Mouse (Mus musculus) monocyte, adult 2 months (primary cell): ENCODE results near the gene Tnfrsf21.

Experiments used
- DNase-seq, 2 experiments: peaks; one replicate each; pipeline ENCODE4 v3.0.0; 2022; ENCODE audit warnings: low spot score in 2 of 2, low read depth in 1 of 2

Gene Tnfrsf21

GRCm38 (mm10) chr17:43128908-43129533 lies 112.7 kb downstream of the Tnfrsf21 start:
- DNase-seq = no peak

- DNase-seq = no peak
Measured at GRCm38 (mm10) chr17:43130115-43130869, 113.9 kb downstream of the Tnfrsf21 start.

GRCm38 (mm10) chr17:43130870-43131264 lies 114.5 kb downstream of the Tnfrsf21 start:
- DNase-seq = no peak

GRCm38 (mm10) chr17:43132477-43132876 lies 116.1 kb downstream of the Tnfrsf21 start:
- no peak for DNase-seq

GRCm38 (mm10) chr17:43133106-43133505 lies 116.8 kb downstream of the Tnfrsf21 start:
- no peak for DNase-seq

GRCm38 (mm10) chr17:43134991-43135390 lies 118.6 kb downstream of the Tnfrsf21 start:
- DNase-seq = no peak

GRCm38 (mm10) chr17:43135398-43136265 lies 119.3 kb downstream of the Tnfrsf21 start:
- no peak for DNase-seq

- no peak for DNase-seq
Measured at GRCm38 (mm10) chr17:43136720-43137119, 120.4 kb downstream of the Tnfrsf21 start.

- peak; percentile 86 for DNase-seq
Measured at GRCm38 (mm10) chr17:43137838-43138237, 121.5 kb downstream of the Tnfrsf21 start.

- DNase-seq = peak; percentile 63 to 80
Measured at GRCm38 (mm10) chr17:43138356-43138755, 122.0 kb downstream of the Tnfrsf21 start.
